Mouse (Mus musculus) heart, postnatal 0 days (tissue): ENCODE results near the gene Hist3h2a.

Source experiments
- CTCF ChIP-seq: IDR thresholded peaks from 2 replicates; pipeline ENCODE4 v1.5.1; 2016; ENCODE audit warnings: antibody characterized with exemption, control low read depth, low read depth
- EP300 ChIP-seq: IDR thresholded peaks from 2 replicates; pipeline ENCODE4 v1.6.1; 2016; ENCODE audit warnings: antibody characterized with exemption, low read depth

DNA sequence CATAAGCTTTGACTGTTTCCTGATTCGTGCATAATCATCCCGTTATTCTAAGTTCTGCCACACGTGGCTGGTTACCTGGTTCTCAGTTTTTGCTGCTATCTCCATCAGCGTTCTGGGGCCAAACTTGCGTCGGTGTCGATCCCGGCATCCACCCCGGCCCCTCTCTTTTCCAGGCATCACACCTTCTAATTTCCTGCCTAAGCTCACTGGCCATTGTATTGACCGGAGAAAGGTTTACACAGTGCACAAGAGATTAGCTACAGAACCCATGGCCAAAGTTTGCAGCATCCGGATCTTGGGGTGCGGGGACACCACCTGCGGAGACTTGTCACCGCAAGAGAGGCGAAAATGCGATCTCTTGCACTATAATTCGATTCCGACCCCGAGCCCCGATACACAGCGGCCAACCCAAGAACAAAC, 23.1 kb downstream of the Hist3h2a start:
- TF ChIP-seq CTCF (no peak), EP300 (no peak)
